Mouse (Mus musculus): ENCODE measurements around the gene Krt79. TPM values are rescaled to one million over a fixed set of nuclear protein-coding genes. Genes with fewer than 3 reads are reported as not detected.

Krt79 gene
- total RNA-seq, 1 experiment = 2.0 TPM

GRCm38 (mm10) chr15:101952733-101953474 lies 12.8 kb upstream of the Krt79 start:
- DNase-seq (ENCODE audit: low read depth, low spot score) = no peak
- no peak overlapping the region for H3K4me3 ChIP-seq (ENCODE audit: insufficient read depth in 1 of 2, low read depth in 1 of 2, low read length in 2 of 2, poor library complexity in 1 of 2, severe bottlenecking in 1 of 2)
- TF ChIP-seq ZC3H11A (IDR thresholded peaks at IDR 0.05; ENCODE audit: borderline replicate concordance, low read depth, low read length) (no peak), CHD2 (IDR thresholded peaks at IDR 0.05; ENCODE audit: low read depth, low read length) (no peak), HCFC1 (IDR thresholded peaks at IDR 0.05; ENCODE audit: borderline replicate concordance, insufficient read depth, low read length) (no peak), MAFK (IDR thresholded peaks at IDR 0.05; ENCODE audit: insufficient read depth, low read depth, low read length) (no peak), ZNF384 (IDR thresholded peaks at IDR 0.05; ENCODE audit: low read depth, low read length) (no peak)
- in situ Hi-C loops (cut with MboI; ENCODE audit: low sequenced_read_pairs in 2 of 2, unreplicated experiment in 2 of 2) = no loop called here
- no peaks in the 10 kb centered on the region for H3K4me1 ChIP-seq (ENCODE audit: control insufficient read depth in 2 of 2, insufficient read depth in 2 of 2, low read length in 2 of 2, poor library complexity in 1 of 2)
- no peaks in the 10 kb centered on the region for H3K9me3 ChIP-seq (ENCODE audit: control insufficient read depth, insufficient read depth, low read depth, low read length)
- no peak overlapping the region for H3K27ac ChIP-seq (ENCODE audit: insufficient read depth, low read depth, low read length, poor library complexity, severe bottlenecking)
- H3K36me3 ChIP-seq (ENCODE audit: control insufficient read depth, insufficient read depth, low read length, poor library complexity, severe bottlenecking) = no peaks in the 10 kb centered on the region
- no peak overlapping the region for H3K9ac ChIP-seq (ENCODE audit: insufficient read depth, low read depth, low read length, poor library complexity, severe bottlenecking)

DNA sequence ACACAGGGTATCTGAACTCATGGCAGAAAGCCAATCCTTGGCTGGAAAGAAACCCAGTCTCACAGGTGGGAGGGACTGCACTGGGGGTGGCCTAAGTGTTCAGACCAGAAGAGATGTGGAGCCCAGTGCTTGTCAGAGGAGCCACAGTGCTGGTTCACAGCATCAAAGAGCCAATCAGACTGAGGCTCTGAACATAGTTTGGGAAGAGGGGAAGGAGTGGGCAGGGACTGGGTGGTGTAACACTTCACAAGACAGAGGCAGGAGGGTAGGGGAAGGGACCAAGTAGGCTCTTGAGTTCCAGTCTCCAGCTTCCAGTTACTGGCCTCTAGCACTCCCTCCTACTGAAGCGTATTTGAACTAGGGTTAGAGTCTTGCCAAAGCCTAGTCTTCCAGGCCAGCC lies 5.3 kb upstream of the Krt79 start:
- no peaks in the 10 kb centered on the region for H3K36me3 ChIP-seq (ENCODE audit: control insufficient read depth, insufficient read depth, low read length, poor library complexity, severe bottlenecking)
- DNase-seq (ENCODE audit: low read depth, low spot score) = no peak
- no peaks in the 10 kb centered on the region for H3K9me3 ChIP-seq (ENCODE audit: control insufficient read depth, insufficient read depth, low read depth, low read length)
- peaks cover 0 to 3% of the 10 kb centered on the region in 2 experiments; a peak in 2 of 4 replicates for H3K4me1 ChIP-seq (ENCODE audit: control insufficient read depth in 2 of 2, insufficient read depth in 2 of 2, low read length in 2 of 2, poor library complexity in 1 of 2)
- no peak overlapping the region for H3K27ac ChIP-seq (ENCODE audit: insufficient read depth, low read depth, low read length, poor library complexity, severe bottlenecking)
- no peak overlapping the region for H3K4me3 ChIP-seq (ENCODE audit: insufficient read depth in 1 of 2, low read depth in 1 of 2, low read length in 2 of 2, poor library complexity in 1 of 2, severe bottlenecking in 1 of 2)
- H3K9ac ChIP-seq (ENCODE audit: insufficient read depth, low read depth, low read length, poor library complexity, severe bottlenecking) = no peak overlapping the region
- in situ Hi-C loops (cut with MboI; ENCODE audit: low sequenced_read_pairs in 2 of 2, unreplicated experiment in 2 of 2) = no loop called here
- TF ChIP-seq HCFC1 (IDR thresholded peaks at IDR 0.05; ENCODE audit: borderline replicate concordance, insufficient read depth, low read length) (no peak), ZC3H11A (IDR thresholded peaks at IDR 0.05; ENCODE audit: borderline replicate concordance, low read depth, low read length) (no peak), CHD2 (IDR thresholded peaks at IDR 0.05; ENCODE audit: low read depth, low read length) (no peak), ZNF384 (IDR thresholded peaks at IDR 0.05; ENCODE audit: low read depth, low read length) (no peak), MAFK (IDR thresholded peaks at IDR 0.05; ENCODE audit: insufficient read depth, low read depth, low read length) (no peak)

DNA sequence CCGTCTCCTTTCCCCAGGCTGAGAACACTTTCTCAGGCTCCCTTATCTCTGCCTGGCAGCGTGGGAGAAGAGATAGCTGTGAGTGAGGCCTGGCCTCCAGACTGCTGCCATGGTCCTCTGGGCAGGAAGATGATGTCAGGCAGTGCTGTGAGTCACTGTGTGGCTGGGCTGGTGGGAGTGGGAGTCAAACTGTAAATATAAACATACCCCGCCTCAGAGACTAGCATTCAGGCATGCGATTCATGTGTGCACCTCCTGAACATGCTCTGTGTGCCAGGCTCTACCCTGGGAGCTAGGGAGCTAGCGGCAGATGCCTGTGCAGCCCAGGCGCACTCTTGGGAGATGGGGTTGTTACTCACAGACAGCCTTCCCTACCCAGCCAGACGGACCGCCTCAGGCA lies 1.8 kb upstream of the Krt79 start:
- in situ Hi-C loops (cut with MboI; ENCODE audit: low sequenced_read_pairs in 2 of 2, unreplicated experiment in 2 of 2) = no loop called here
- H3K9me3 ChIP-seq (ENCODE audit: control insufficient read depth, insufficient read depth, low read depth, low read length) = no peaks in the 10 kb centered on the region
- DNase-seq (ENCODE audit: low read depth, low spot score) = no peak
- peaks cover 0 to 10% of the 10 kb centered on the region in 2 experiments; a peak in 2 of 4 replicates for H3K4me1 ChIP-seq (ENCODE audit: control insufficient read depth in 2 of 2, insufficient read depth in 2 of 2, low read length in 2 of 2, poor library complexity in 1 of 2)
- no peak for TF ChIP-seq HCFC1 (IDR thresholded peaks at IDR 0.05; ENCODE audit: borderline replicate concordance, insufficient read depth, low read length)
- no peak for TF ChIP-seq CHD2 (IDR thresholded peaks at IDR 0.05; ENCODE audit: low read depth, low read length)
- no peak for TF ChIP-seq MAFK (IDR thresholded peaks at IDR 0.05; ENCODE audit: insufficient read depth, low read depth, low read length)
- TF ChIP-seq ZNF384 (IDR thresholded peaks at IDR 0.05; ENCODE audit: low read depth, low read length) = no peak
- TF ChIP-seq ZC3H11A (IDR thresholded peaks at IDR 0.05; ENCODE audit: borderline replicate concordance, low read depth, low read length) = no peak
- no peak overlapping the region for H3K9ac ChIP-seq (ENCODE audit: insufficient read depth, low read depth, low read length, poor library complexity, severe bottlenecking)
- no peak overlapping the region for H3K4me3 ChIP-seq (ENCODE audit: insufficient read depth in 1 of 2, low read depth in 1 of 2, low read length in 2 of 2, poor library complexity in 1 of 2, severe bottlenecking in 1 of 2)
- H3K27ac ChIP-seq (ENCODE audit: insufficient read depth, low read depth, low read length, poor library complexity, severe bottlenecking) = no peak overlapping the region; the same call in 1 of the 2 replicates
- H3K36me3 ChIP-seq (ENCODE audit: control insufficient read depth, insufficient read depth, low read length, poor library complexity, severe bottlenecking) = no peaks in the 10 kb centered on the region

DNA sequence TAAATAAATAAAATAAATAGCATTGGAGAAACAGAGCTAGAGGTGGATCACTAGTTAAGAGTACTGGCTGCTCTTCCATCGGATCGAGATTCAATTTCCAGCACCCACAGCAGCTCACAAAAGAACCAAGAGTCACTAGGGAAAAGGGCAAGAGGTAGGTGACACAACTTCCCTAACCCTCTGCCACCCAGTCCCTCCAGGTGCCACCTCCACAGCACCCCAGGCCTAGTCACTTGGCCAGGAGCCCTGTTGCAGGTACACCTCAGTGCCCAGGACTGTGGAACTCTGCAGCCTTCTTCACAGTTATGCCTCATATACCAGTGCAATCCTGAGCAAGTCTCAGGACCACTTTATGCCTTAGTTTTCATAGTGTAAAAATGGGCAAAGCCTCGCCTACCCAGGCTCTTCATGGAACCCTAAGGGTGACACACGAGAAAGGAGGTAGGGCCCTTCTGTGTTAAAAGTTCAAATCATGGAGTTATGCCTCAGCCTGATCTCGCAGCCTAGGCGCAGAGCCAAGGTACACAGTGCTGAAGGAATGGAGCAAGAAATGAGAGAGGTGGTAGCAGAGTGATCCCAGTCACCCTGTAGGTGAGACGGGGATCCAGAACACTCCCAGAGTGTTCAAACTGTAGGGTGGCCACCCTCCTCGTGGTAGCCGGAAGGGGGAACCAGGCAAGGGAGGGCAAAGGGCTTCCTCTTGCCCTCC lies 1.4 kb downstream of the Krt79 start:
- Histone ChIP-seq H3K4me3 (ENCODE audit: insufficient read depth in 1 of 2, low read depth in 1 of 2, low read length in 2 of 2, poor library complexity in 1 of 2, severe bottlenecking in 1 of 2) (no peak overlapping the region), H3K9ac (ENCODE audit: insufficient read depth, low read depth, low read length, poor library complexity, severe bottlenecking) (no peak overlapping the region), H3K27ac (ENCODE audit: insufficient read depth, low read depth, low read length, poor library complexity, severe bottlenecking) (no peak overlapping the region), H3K4me1 (ENCODE audit: control insufficient read depth in 2 of 2, insufficient read depth in 2 of 2, low read length in 2 of 2, poor library complexity in 1 of 2) (peaks cover 0 to 10% of the 10 kb centered on the region in 2 experiments; a peak in 2 of 4 replicates), H3K9me3 (ENCODE audit: control insufficient read depth, insufficient read depth, low read depth, low read length) (no peaks in the 10 kb centered on the region), H3K36me3 (ENCODE audit: control insufficient read depth, insufficient read depth, low read length, poor library complexity, severe bottlenecking) (no peaks in the 10 kb centered on the region)
- DNase-seq (ENCODE audit: low read depth, low spot score) = no peak
- TF ChIP-seq ZNF384 (IDR thresholded peaks at IDR 0.05; ENCODE audit: low read depth, low read length) (no peak), HCFC1 (IDR thresholded peaks at IDR 0.05; ENCODE audit: borderline replicate concordance, insufficient read depth, low read length) (no peak)
- in situ Hi-C loops (cut with MboI; ENCODE audit: low sequenced_read_pairs in 2 of 2, unreplicated experiment in 2 of 2) = no loop called here

Data from ES-E14 (cell line).